Mouse (Mus musculus) activated CD4-positive, CD25-positive, alpha-beta regulatory T cell, adult 4 months (primary cell): ENCODE measurements around the gene Mfap5. TPM values are rescaled to one million over a fixed set of nuclear protein-coding genes. Genes with fewer than 3 reads are reported as not detected.
"Not testable (repeated sequence)": the region's sequence is repeated elsewhere in the genome, so short reads cannot be mapped to it uniquely, and the experiment has no call there.

Experiments
- ATAC-seq: one replicate; pipeline ENCODE4 v1.8.0; 2017
- polyA plus RNA-seq, 2 experiments: library from polyadenylated mRNA; unstranded; fragments of 100-300 nt; shearing (Covaris generic); gene quantifications; one replicate each; pipeline ENCODE4 v1.2.1; 2017

Mfap5 gene
- polyA plus RNA-seq, 2 experiments from 2014 or later: not detected

DNA sequence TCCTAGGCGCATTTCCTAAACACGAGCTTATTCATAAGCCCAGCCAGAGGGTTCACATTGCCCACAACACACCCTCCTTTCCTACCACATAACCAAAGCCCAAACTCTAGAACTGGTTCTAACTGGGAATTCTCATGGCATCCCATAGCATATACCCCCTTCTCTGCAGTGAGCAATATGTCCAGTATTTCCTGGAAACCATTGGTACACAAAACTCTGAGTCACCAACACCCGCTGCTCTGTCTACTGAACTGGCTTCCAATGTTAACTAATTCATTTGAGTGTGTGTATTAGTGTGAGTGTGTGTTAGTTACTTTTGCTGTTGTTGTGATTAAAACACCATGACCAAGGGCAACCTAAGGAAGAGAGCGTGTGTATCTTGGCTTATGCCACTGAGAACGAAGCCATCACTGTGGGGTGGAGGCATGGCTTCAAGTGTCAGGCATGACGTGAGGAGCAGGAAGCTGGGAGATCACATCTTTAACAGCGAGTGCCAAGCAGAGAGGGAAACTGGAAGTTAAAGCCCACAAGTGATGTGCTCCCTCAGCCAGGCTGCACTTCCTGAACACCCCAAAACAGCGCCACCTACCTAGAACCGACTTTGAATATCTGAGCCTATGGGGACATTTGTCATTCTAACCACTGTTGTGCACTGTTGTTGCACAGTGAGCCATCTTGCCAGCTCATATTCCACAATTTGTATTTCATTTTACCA, 59.6 kb downstream of the Mfap5 start:
- no peak for ATAC-seq

DNA sequence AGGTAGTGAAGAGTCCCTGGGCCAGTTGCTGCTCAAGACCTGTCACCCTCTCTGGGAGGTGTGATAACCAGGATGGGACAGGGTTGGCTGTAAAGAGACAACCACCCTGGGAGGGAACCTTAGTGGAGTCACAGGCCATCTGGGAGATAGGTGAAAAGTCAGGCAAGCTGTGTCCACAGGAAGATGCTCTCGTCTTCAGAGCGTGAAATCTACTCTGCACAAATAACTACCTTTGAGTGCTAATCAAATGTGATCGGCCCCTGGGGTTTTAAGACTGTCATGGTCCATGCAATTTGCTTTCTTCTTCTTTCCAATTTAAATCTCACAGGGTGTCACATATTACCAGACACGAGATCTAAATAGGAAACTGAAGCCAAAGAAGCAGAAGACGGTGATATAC, 63.5 kb downstream of the Mfap5 start:
- no peak for ATAC-seq

DNA sequence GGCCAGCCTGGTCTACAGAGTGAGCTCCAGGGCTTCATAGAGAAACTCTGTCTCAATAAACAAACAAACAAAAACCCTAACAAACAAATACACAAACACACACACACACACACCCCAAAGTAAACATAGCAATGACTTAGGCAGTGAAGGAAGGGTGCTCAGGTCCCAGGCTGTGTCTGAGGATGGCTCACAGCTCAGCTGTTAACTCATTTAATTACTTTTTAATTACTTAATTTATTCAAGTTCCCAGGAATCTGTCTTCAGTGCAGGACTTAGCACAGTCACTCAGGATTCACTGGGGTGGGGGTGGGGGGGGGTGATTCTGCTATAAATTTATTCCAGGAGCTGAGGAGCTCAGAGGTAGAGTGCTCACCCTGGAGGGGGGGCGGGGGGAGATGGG, 64.1 kb downstream of the Mfap5 start:
- ATAC-seq: no peak

DNA sequence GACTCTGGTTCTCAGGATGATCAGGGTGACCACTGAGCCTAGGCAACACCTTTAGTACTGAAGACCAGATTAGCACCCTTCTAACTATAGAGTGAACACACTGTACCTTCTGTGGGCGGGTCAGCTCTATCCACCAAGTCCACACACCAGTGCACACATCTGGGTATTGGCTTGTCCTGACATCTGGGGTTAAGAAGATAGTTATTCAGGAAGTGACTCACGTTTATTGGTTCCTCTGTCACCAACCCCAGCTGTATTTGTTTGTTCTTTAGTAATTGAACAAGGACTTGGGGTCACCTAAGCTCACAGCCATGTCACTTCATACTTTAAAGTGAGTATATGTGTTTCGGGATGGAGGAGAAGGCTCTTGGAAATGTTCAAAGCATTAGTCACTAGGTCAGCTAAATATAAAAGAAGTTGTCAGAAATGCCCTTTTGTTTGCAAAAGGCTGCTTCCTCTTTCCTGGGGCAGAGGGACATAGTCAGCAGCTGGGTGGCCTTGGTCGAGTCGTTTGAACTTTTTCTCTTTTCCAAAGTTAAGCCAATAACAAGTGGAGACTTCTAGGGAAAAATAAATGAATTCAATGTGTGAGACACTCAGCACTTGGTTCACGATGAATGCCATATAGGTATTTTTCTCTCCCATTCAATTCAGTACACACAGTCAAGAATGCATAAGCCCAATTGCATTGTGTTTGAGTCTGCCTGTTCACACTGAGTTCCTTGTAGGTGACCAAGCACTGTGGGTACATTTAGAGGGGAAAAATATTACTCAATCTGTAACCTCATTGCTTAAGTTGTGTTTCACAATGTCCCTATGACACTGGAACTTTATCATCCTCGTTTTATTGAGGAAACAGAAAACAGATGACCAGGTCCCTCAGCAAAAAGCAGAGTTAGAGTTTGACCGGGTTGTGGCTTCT, 65.3 kb downstream of the Mfap5 start:
- no peak for ATAC-seq

DNA sequence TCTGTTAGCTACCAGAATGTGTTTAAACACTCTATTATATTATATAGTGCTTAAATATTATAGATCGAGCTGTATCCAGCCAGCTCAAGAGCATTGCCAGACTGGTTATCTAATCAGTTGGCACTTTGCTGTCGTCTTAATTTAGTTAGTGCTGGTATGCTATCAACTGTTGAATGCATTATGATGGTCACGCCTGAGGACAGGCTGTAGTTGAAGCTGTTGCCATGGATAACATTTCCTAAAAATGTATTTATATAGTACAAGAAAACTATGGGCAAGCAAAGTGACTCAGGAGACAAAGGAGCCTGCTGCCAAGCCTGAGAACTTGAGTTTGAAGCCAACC, 65.9 kb downstream of the Mfap5 start:
- ATAC-seq: no peak

DNA sequence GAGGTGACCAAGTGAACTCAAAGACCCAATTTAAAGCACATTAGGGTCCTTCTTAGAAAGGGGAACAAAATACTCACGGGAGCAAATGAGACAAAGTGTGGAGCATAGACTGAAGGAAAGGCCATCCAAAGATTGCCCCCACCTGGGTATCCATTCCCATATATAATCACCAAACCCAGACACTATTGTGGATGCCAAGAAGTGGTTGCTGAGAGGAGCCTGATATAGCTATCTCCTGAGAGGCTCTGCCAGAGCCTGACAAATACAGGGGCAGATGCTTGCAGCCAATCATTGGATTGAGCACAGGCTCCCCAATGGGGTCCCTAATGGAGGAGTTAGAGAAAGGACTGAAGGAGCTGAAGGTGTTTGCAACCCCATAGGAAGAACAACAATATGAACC, 69.4 kb downstream of the Mfap5 start:
- ATAC-seq: not testable (repeated sequence)

DNA sequence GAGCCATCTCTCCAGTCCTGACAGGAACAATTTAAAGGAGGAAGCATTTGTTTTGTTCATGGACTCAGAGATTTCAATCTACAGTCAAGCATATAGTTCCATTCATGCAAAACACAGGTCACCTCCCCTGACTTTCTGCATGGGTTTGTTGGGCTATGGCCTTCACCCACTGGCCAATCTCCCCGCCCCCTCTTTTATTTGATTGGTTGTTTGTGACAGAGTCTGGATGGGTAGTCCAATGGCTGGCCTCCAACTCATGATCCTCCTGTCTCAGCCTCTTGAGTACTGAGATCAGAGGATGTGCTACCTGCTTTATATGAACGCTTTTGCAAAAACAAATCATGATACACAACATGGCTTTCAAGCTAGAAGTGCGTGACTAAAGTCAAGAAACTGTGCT, 71.4 kb downstream of the Mfap5 start:
- ATAC-seq: no peak

Other genes with a start within 250 kb of the Mfap5 start
- 10 to 100 TPM; 32.4 to 41.6 TPM for gene Klrg1, start 223.0 kb upstream of the Mfap5 start, polyA plus RNA-seq
- gene M6pr, start 197.1 kb upstream of the Mfap5 start, polyA plus RNA-seq: 100 to 1,000 TPM; 227 to 271 TPM
- 1 to 10 TPM; 4.9 to 7.7 TPM for gene Phc1, start 165.3 kb upstream of the Mfap5 start, polyA plus RNA-seq
- under 1 TPM; 0.32 to 0.42 TPM for gene Rimklb, start 7.1 kb upstream of the Mfap5 start, polyA plus RNA-seq
- 1 to 10 TPM; 2.0 to 4.3 TPM for gene Aicda, start 48.0 kb downstream of the Mfap5 start, polyA plus RNA-seq
- gene Apobec1, start 96.6 kb downstream of the Mfap5 start, polyA plus RNA-seq: 10 to 100 TPM; 24.5 to 28.7 TPM
- under 1 TPM; 0.20 to 0.37 TPM for gene Gdf3, start 104.2 kb downstream of the Mfap5 start, polyA plus RNA-seq
- gene Dppa3, start 120.6 kb downstream of the Mfap5 start, polyA plus RNA-seq: not detected
- under 1 TPM in 1 of 2 experiments, not detected in 1; 0.22 TPM for gene Nanog, start 201.6 kb downstream of the Mfap5 start, polyA plus RNA-seq